Mouse (Mus musculus) layer of hippocampus, postnatal 36 days (tissue): ENCODE results near the gene C8a. TPM values are rescaled to one million over a fixed set of nuclear protein-coding genes. Genes with fewer than 3 reads are reported as not detected.

Source experiments
- DNase-seq, 2 experiments: peaks; one replicate each; pipeline ENCODE4 v3.0.0; 2022
- total RNA-seq, 2 experiments: library from RNA; stranded (reverse); gene quantifications; 2 replicates each; pipeline ENCODE4 v1.2.3; 2021

Gene C8a
- total RNA-seq, 2 experiments from 2014 or later: not detected

- DNase-seq: no peak
These were observed 37.9 kb downstream of the C8a start for GRCm38 (mm10) chr4:104838342-104838741.

DNA sequence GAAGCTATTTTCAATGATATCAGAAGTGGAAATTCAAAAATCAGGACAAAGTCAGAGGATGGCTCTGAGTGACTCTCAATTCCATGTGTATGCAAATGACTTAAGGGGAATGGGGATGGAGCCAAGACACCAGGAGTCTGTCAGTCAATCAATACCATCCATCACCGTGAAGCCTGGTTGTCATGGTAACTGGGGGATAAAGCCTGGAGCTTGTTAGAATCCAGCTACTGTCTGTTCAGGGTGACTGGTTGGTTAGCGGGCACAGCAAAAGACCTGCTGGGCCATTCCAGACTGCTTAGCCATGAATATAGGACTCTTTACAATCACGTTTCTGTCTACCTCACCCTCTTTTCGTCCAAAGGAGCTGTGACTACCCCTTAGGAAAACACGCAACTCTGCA lies 41.1 kb downstream of the C8a start:
- DNase-seq: peak in 1 of 2 experiments; percentile 9

GRCm38 (mm10) chr4:104828939-104829338 lies 47.3 kb downstream of the C8a start:
- DNase-seq: peak; percentile 10 to 15

DNA sequence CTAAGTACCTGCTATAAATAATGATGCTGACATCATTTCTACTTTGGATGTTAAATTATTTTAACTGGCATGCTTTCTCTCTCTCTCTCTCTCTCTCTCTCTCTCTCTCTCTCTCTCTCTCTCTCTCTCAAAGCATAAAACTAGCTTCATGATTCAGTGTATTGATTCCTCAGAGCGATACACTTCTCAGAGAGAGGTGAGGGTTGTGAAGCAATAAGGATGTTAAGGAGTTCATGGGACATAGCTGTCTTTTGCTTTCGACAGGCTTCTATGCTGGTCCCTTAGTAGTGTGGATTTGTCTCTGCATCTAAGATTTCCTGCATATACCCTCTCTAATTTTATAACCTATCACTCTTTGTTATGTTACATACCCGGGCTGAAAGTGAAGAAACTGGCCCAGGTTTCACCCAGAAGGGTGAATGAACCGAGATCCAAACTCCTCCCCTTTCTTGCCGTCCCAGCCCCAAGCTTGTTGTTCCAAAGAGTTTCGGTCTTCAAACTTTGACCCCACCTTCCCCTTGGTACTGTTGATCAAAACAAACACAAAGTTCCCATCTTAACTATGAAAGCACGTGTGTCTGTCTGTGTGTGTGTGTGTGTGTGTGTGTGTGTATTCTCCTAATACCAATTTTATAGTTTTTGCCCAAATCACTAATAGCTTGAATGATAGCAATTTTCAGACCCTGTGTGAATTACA lies 51.7 kb downstream of the C8a start:
- no peak for DNase-seq

- DNase-seq: no peak
These were observed 52.5 kb downstream of the C8a start for GRCm38 (mm10) chr4:104823597-104824101.

DNA sequence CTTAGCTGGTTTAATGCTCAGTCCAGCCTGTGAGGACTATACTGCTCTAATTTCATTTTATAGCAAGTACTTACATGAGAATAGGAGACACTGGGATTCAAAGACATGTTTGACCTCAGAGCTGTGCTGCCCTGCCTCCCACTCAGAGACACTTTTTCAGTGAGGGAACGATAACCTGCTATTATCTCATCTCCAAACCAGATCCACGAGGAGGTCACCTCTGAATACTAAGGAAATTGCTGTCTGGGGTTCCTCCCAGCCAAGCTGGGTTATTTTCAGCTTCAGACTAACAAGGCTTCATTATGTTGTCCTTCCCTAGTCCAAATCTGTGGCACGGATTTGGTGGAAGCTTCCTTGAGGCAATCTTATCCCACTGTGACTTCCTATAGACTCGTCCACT lies 56.3 kb downstream of the C8a start:
- DNase-seq: no peak

DNA sequence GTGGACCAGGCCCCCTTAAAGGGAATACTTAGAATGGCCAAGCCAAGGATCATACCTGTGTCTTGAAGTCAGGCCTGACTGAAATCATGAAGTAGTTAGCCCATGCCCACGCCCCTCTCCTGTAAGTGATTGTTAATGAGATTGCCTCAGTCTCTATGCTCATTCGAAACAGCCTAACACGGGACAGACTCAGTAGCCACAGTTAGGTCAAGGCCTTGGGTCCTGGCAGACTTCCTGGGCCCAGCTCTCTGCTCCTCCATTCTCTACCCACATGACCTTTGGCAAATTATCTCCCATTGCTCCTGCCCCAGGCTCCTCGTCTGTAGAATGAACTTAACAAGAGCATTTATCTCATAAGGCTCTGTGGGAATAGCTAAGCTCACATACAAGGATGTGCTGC lies 57.2 kb downstream of the C8a start:
- DNase-seq: no peak

DNA sequence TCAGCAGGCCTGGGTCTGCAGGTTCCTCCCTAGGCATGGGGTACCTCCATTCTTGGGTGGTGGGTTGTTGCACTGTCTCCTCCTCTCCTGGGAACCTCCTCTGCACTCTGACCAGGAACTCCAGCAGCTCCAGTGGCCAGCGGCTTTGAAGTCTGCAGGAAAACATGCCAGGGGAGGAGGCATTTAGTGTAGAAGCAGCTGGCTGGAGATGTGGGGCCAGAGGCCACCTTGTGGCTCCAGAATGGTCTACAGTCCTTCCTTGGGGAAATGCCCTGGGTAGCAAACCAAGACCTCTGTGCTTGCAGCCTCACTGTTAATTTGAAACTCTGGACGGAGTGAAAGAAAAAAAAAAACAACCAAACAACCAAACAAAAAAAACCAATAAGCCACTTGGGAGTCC lies 58.7 kb downstream of the C8a start:
- no peak for DNase-seq

GRCm38 (mm10) chr4:104816519-104817232 lies 59.5 kb downstream of the C8a start:
- DNase-seq: no peak

- DNase-seq: no peak
These were observed 62.6 kb downstream of the C8a start for GRCm38 (mm10) chr4:104813617-104814016.

DNA sequence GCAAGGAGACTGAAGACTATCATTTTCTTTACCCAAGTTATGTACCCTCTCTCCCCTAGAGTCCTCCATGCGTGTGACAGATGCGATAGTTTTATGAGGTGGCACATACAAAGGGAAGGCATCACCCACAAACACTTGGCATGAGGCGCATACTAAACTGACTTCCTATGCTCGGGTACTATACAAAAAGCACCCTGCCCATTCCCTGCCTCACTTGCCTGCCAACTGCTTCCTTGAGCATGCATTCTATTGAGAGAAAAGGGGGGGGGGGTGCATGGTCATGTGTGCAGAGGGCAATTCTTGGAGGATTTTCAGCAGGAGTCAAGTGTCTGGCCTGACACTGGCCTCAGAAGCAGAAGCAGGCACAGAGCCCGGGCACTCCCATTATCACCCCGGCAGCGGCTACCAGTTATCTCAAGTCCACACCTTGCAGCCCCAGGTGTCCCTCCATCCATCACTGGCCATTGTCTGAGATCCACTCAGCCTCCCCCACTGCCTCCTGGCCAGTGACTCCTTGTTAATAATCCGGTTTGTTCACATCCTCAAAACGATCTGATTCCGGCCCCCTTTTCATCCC lies 65.4 kb downstream of the C8a start:
- DNase-seq: no peak

GRCm38 (mm10) chr4:104805414-104806257 lies 70.6 kb downstream of the C8a start:
- DNase-seq: no peak

DNA sequence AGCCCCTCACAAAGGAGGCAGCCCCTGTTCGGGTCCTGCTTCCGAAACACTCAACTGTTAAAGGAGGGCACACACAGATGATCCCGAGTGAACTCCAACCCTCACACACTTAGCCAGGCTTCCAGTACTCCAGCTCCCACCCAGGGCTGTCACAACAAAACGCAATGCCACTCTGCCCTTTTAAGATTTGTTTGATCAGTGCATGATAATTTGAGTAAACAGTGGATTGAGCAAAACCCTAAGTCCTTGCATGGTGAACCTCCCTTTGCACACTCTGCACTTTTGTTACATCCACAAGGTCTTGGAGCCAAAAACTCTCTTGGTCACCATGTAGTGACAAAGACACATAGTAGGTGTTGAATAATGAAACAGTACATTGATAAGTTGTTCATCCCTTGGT lies 72.1 kb downstream of the C8a start:
- no peak for DNase-seq

- no peak for DNase-seq
These were observed 74.6 kb downstream of the C8a start for GRCm38 (mm10) chr4:104801625-104802024.

GRCm38 (mm10) chr4:104798951-104799350 lies 77.2 kb downstream of the C8a start:
- no peak for DNase-seq

GRCm38 (mm10) chr4:104792111-104792510 lies 84.1 kb downstream of the C8a start:
- DNase-seq: no peak

GRCm38 (mm10) chr4:104782346-104782745 lies 93.9 kb downstream of the C8a start:
- DNase-seq: no peak

DNA sequence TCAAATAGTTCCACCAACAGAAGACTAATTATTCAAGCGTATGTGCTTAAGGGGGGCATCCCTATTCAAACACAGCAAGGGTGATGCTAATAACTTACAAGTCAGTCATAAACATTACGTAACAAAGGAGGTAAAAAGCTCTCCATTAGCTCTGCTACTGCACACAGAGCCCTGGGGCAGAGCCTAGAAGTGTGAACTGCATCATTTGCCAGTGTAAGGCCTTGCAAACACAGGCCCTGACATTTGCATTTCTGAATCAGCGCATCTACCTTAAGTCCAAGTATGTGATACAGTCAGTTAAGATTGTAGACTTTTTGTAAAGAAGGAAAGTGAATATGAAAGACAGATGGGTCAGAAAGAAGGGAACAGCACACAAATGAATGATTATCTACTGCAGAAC lies 94.8 kb downstream of the C8a start:
- no peak for DNase-seq

DNA sequence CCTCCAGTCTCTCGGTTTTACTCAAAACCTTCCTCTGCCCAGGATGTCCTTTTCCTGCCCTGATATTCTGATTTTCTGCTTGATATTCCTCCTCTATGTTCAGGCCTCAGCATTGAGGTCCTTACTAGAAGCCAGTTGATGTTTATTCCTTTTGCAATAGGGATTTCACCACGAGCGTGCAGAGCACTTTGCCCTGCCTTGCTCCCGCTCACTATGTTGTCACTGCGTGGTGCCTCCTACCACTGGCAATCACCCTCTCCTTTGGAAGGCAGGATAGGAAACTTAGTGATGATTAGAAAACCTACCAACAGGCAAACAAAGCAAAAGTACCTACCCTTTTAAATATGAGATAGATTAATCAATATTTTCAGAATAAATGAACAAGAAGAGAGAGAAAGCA lies 96.7 kb downstream of the C8a start:
- DNase-seq: no peak

GRCm38 (mm10) chr4:104775601-104776000 lies 100.6 kb downstream of the C8a start:
- no peak for DNase-seq

DNA sequence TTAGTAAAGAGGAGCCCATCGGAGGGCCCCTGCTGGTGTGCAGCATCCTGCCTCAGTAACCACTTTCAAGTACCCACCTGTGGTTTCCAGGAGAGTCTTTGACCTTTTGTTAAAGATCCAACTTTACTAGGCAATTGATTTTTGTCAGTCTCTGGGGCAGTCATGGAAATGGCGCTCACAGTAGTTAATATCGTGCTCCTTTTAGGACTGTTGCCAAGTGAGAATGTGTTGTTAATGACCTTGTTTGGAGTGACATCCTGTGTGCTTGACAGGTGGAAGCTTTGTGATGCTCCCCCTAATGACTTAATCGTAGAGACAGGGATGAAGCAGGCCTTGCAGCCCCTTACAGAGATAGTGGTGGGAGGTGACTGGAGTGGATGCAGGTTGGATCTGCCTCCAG lies 105.9 kb downstream of the C8a start:
- DNase-seq: no peak

GRCm38 (mm10) chr4:104769602-104770001 lies 106.6 kb downstream of the C8a start:
- DNase-seq: no peak

DNA sequence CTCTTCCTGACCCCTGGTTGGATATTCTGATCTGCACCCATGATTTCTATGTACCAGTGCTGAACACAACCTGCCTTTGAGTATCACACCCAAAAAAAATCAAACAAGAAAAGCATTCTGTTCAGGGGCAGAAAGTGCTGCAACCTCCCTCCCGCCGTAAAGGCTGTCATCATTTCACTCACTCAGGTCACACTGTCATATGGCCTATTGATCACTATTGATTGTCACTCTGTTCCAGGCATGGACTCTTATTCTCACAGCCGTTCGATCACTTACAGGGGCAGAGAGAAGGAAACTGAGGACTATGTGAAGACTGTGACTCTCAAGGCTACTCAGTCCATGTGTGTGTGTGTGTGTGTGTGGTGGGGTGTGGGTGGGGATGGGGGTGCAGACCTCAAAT lies 108.0 kb downstream of the C8a start:
- DNase-seq: no peak
